Mouse (Mus musculus) liver, postnatal 0 days (tissue): ENCODE data around the gene Aurkaip1.

Source experiments
- CTCF ChIP-seq: sonication (generic); IDR thresholded peaks from 2 replicates; pipeline ENCODE4 v1.5.1; 2016; ENCODE audit warnings: antibody characterized with exemption, low read depth
- EP300 ChIP-seq: IDR thresholded peaks from 2 replicates; pipeline ENCODE4 v1.6.1; 2016; ENCODE audit warnings: antibody characterized with exemption, low read depth, mild to moderate bottlenecking

DNA sequence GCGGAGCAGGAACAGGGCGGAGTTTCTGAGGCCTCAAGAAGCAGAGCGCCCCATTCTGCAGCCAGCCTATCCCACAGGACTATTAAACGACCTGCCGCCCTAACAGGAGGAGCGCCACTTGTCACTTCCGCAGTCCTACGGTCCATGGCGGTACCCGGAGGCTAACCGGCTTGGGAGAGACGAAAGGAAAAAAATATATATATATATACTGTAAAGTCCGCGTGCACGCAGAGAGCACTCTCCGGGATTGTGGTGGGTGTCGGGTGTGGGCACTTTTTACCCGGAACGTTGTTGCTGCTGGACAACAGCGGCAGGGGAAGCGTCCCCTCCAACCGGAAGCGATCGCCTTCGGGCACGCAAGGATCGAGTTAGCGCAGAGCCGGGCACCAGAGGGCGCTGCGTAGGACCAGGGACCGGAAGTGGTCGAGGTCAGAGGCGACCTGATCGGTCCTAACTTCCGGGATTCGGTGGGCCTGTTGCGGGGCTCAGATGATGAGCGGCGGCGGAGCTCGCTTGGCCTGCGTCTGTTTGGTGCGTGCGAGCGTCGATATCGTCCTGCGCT, at the start of gene Aurkaip1:
- TF ChIP-seq EP300 (peak; percentile 50; the same call in 1 of the 2 replicates), CTCF (peak; percentile 99)
